Comparison of ENCODE assay signal across 16 mouse cellular contexts in the genomic region with DNA sequence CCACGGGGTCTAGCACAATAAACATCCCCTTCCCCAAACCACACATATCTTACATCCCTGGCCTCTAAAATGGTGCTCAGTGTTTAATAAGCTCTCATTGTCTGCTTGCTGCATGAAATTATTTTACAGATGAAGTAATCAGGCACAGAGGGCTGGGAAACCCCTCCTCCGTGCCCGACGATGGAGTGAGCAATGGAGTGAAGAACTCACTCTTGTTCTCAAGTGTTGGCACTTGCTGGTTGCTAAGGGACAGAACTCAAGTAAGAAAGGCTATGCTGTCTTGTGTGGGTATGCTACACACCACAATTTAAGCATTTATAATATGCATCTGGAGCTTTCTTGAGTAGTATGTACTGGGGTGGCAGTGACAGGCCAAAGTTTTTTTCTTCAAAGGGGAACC. TPM values are rescaled to one million over a fixed set of nuclear protein-coding genes. Genes with fewer than 3 reads are reported as not detected.
A peak's percentile ranks its signal among the peaks of the same experiment; 100 is the strongest.
DNase-seq lines count a peak whose midpoint lies in the region; ATAC-seq and TF ChIP-seq lines count a peak whose summit lies in the region.
"Had no signal": no experiment of that assay in that cellular context is flagged by ENCODE, and none has a peak within 500 bp of the region (broad histone marks: within the 10 kb centered on the region; RNA-seq: fewer than 3 reads in every experiment).

No protein-coding gene starts in this region.

- no peak for ATAC-seq in embryonic facial prominence, embryonic 15.5 days (ENCODE audit: insufficient number of reproducible peaks, low FRiP score, low TSS enrichment, low read depth)
- ATAC-seq in lung, embryonic 14.5 days (ENCODE audit: insufficient read depth) = no peak
- ATAC-seq in hindbrain, embryonic 16.5 days = no peak
- ATAC-seq: intestine, embryonic 16.5 days had no signal

- no peak overlapping the region for H3K4me2 ChIP-seq in embryonic facial prominence, embryonic 15.5 days (replicated peaks)
- no peak overlapping the region for H3K4me2 ChIP-seq in lung, embryonic 14.5 days
- H3K4me2 ChIP-seq in hindbrain, embryonic 16.5 days (ENCODE audit: low read length) = no peak overlapping the region
- H3K4me2 ChIP-seq: forebrain, embryonic 12.5 days; hindbrain, embryonic 12.5 days; liver, embryonic 11.5 days had no signal

- no peak overlapping the region for H3K4me3 ChIP-seq in kidney, adult 2 months (ENCODE audit: insufficient read depth, low read depth, low read length)
- no peak overlapping the region for H3K4me3 ChIP-seq in embryonic facial prominence, embryonic 15.5 days (replicated peaks)
- H3K4me3 ChIP-seq in lung, embryonic 14.5 days (ENCODE audit: low read depth, low read length) = no peak overlapping the region
- H3K4me3 ChIP-seq in hindbrain, embryonic 16.5 days (ENCODE audit: low read length) = no peak overlapping the region
- no peak overlapping the region for H3K4me3 ChIP-seq in hindbrain, embryonic 10.5 days
- H3K4me3 ChIP-seq: forebrain, embryonic 12.5 days; heart, embryonic 15.5 days; hindbrain, embryonic 12.5 days; midbrain, embryonic 10.5 days had no signal

- H3K9ac ChIP-seq in embryonic facial prominence, embryonic 15.5 days = no peak overlapping the region
- no peak overlapping the region for H3K9ac ChIP-seq in lung, embryonic 14.5 days
- no peak overlapping the region for H3K9ac ChIP-seq in hindbrain, embryonic 16.5 days (ENCODE audit: low read depth, low read length)
- H3K9ac ChIP-seq: forebrain, embryonic 12.5 days; heart, embryonic 15.5 days; hindbrain, embryonic 12.5 days had no signal

- 0 out of 2 replicates have a peak overlapping the region, but pooled peaks have one; percentile 32 for H3K27ac ChIP-seq in kidney, adult 2 months (ENCODE audit: insufficient read depth, low read depth, low read length)
- 0 out of 2 replicates have a peak overlapping the region, but pooled peaks have one; percentile 14 for H3K27ac ChIP-seq in embryonic facial prominence, embryonic 15.5 days (replicated peaks)
- H3K27ac ChIP-seq in lung, embryonic 14.5 days (ENCODE audit: low read depth) = peak overlapping the region; percentile 76
- H3K27ac ChIP-seq in hindbrain, embryonic 16.5 days (ENCODE audit: low read depth, low read length) = no peak overlapping the region
- no peak overlapping the region for H3K27ac ChIP-seq in hindbrain, embryonic 10.5 days
- H3K27ac ChIP-seq: forebrain, embryonic 12.5 days; heart, embryonic 15.5 days; hindbrain, embryonic 12.5 days; macrophage; midbrain, embryonic 10.5 days had no signal

- peaks cover 10% of the 10 kb centered on the region for H3K4me1 ChIP-seq in kidney, adult 2 months (ENCODE audit: control insufficient read depth, insufficient read depth, low read length)
- H3K4me1 ChIP-seq in embryonic facial prominence, embryonic 15.5 days = peaks cover 36% of the 10 kb centered on the region
- peaks cover 15% of the 10 kb centered on the region for H3K4me1 ChIP-seq in lung, embryonic 14.5 days (ENCODE audit: insufficient read depth)
- 0 out of 2 replicates have a peak, but pooled peaks cover 4% of the 10 kb centered on the region for H3K4me1 ChIP-seq in hindbrain, embryonic 16.5 days (ENCODE audit: control insufficient read depth, insufficient read depth, low read depth, low read length)
- peaks cover 28% of the 10 kb centered on the region for H3K4me1 ChIP-seq in hindbrain, embryonic 10.5 days (replicated peaks)

- no peak for TF ChIP-seq CTCF in kidney, adult 2 months (conservative IDR thresholded peaks at IDR 0.05; ENCODE audit: insufficient read depth, insufficient read length, low read depth, low read length)
- TF ChIP-seq CTCF in lung, embryonic 14.5 days (IDR thresholded peaks at IDR 0.05; ENCODE audit: low read depth) = no peak

- no peak for DNase-seq in kidney, adult 2 months
- DNase-seq in kidney, postnatal 25 days = no peak
- no peak for DNase-seq in lung, embryonic 14.5 days
- DNase-seq in lung, postnatal 36 days = peak; percentile 82
- no peak for DNase-seq in gastrocnemius, postnatal 25 days
- DNase-seq in hindbrain, embryonic 10.5 days (ENCODE audit: low spot score) = no peak
- DNase-seq: thymus, adult 18-20 months had no signal

- H3K9me3 ChIP-seq in embryonic facial prominence, embryonic 15.5 days (replicated peaks) = no peaks in the 10 kb centered on the region
- no peaks in the 10 kb centered on the region for H3K9me3 ChIP-seq in lung, embryonic 14.5 days (ENCODE audit: low read depth, low read length)
- H3K9me3 ChIP-seq in hindbrain, embryonic 16.5 days (ENCODE audit: control insufficient read depth, low read length) = no peaks in the 10 kb centered on the region
- no peaks in the 10 kb centered on the region for H3K9me3 ChIP-seq in hindbrain, embryonic 10.5 days
- H3K9me3 ChIP-seq: forebrain, embryonic 12.5 days; heart, embryonic 15.5 days; hindbrain, embryonic 12.5 days; midbrain, embryonic 10.5 days had no signal

- 59% methylated on average over 4 of the region's 4 CpGs for WGBS in kidney, adult 2 months
- WGBS in embryonic facial prominence, embryonic 15.5 days = 63% methylated on average over 4 of the region's 4 CpGs
- WGBS in lung, embryonic 14.5 days = 47% methylated on average over 4 of the region's 4 CpGs
- 62% methylated on average over 4 of the region's 4 CpGs for WGBS in hindbrain, embryonic 16.5 days
- WGBS in hindbrain, embryonic 10.5 days = 66% methylated on average over 4 of the region's 4 CpGs

- no peak for TF ChIP-seq POLR2A in kidney, adult 2 months (IDR thresholded peaks at IDR 0.05; ENCODE audit: low read depth, low read length)

- no peaks in the 10 kb centered on the region for H3K36me3 ChIP-seq in kidney, adult 2 months (ENCODE audit: control insufficient read depth, insufficient read depth, low read length)
- H3K36me3 ChIP-seq in embryonic facial prominence, embryonic 15.5 days = no peaks in the 10 kb centered on the region
- no peaks in the 10 kb centered on the region; the same call in 1 of the 2 replicates for H3K36me3 ChIP-seq in lung, embryonic 14.5 days (ENCODE audit: insufficient read depth)
- H3K36me3 ChIP-seq in hindbrain, embryonic 16.5 days (ENCODE audit: control insufficient read depth, insufficient read depth, low read length) = no peaks in the 10 kb centered on the region
- H3K36me3 ChIP-seq in hindbrain, embryonic 10.5 days = no peaks in the 10 kb centered on the region
- H3K36me3 ChIP-seq: forebrain, embryonic 12.5 days; heart, embryonic 15.5 days; hindbrain, embryonic 12.5 days; midbrain, embryonic 10.5 days had no signal

- no peaks in the 10 kb centered on the region for H3K27me3 ChIP-seq in kidney, adult 2 months (replicated peaks; ENCODE audit: control insufficient read depth, insufficient read depth, low read length)
- H3K27me3 ChIP-seq in embryonic facial prominence, embryonic 15.5 days = no peaks in the 10 kb centered on the region
- no peaks in the 10 kb centered on the region for H3K27me3 ChIP-seq in lung, embryonic 14.5 days (ENCODE audit: insufficient read depth, low read length)
- peaks cover 7% of the 10 kb centered on the region; the same call in 1 of the 2 replicates for H3K27me3 ChIP-seq in hindbrain, embryonic 16.5 days (replicated peaks; ENCODE audit: control insufficient read depth, insufficient read depth, low read length)
- peaks cover 48% of the 10 kb centered on the region for H3K27me3 ChIP-seq in hindbrain, embryonic 10.5 days (ENCODE audit: insufficient read depth, poor library complexity, severe bottlenecking)
- H3K27me3 ChIP-seq: heart, embryonic 15.5 days had no signal

RNA-seq across cellular contexts. Expression of a gene that starts 2.0 kb away (rescaled TPM):
- polyA plus RNA-seq in kidney, adult 2 months (2012; rRNA removed) = 44.6 and 53.2 TPM in 2 replicates
- 15.2 and 20.3 TPM in 2 replicates for polyA plus RNA-seq in embryonic facial prominence, embryonic 15.5 days (2015; fragmentation: Nextera tagmentation; extraction: Ambion mirVana)
- polyA plus RNA-seq in lung, embryonic 14.5 days (2014; fragmentation: Nextera tagmentation; extraction: Ambion mirVana) = 18.6 and 25.4 TPM in 2 replicates
- total RNA-seq in gastrocnemius, postnatal 25 days (2021) = 10 to 100 TPM in 1 of 2 experiments, 1 to 10 TPM in 1; 6.8 to 11.8 TPM
- polyA plus RNA-seq in hindbrain, embryonic 16.5 days (2015; fragmentation: Nextera tagmentation; extraction: Ambion mirVana) = 1.5 and 2.3 TPM in 2 replicates
- polyA plus RNA-seq in hindbrain, embryonic 10.5 days (2016; fragmentation: Nextera tagmentation; extraction: Ambion mirVana) = 3.1 and 3.6 TPM in 2 replicates

RNA-seq across cellular contexts. Expression of a gene that starts 16.4 kb away (rescaled TPM):
- polyA plus RNA-seq in kidney, adult 2 months (2012; rRNA removed) = 17.5 and 19.5 TPM in 2 replicates
- 51.0 and 53.6 TPM in 2 replicates for polyA plus RNA-seq in embryonic facial prominence, embryonic 15.5 days (2015; fragmentation: Nextera tagmentation; extraction: Ambion mirVana)
- 44.3 and 51.6 TPM in 2 replicates for polyA plus RNA-seq in lung, embryonic 14.5 days (2014; fragmentation: Nextera tagmentation; extraction: Ambion mirVana)
- 1 to 10 TPM; 8.4 to 9.3 TPM for total RNA-seq in gastrocnemius, postnatal 25 days (2021)
- 12.2 and 12.6 TPM in 2 replicates for polyA plus RNA-seq in hindbrain, embryonic 16.5 days (2015; fragmentation: Nextera tagmentation; extraction: Ambion mirVana)
- 17.5 and 19.0 TPM in 2 replicates for polyA plus RNA-seq in hindbrain, embryonic 10.5 days (2016; fragmentation: Nextera tagmentation; extraction: Ambion mirVana)

RNA-seq across cellular contexts. Expression of a gene that starts 18.5 kb away (rescaled TPM):
- polyA plus RNA-seq in kidney, adult 2 months (2012; rRNA removed) = 30.7 and 32.6 TPM in 2 replicates
- 26.2 and 28.8 TPM in 2 replicates for polyA plus RNA-seq in embryonic facial prominence, embryonic 15.5 days (2015; fragmentation: Nextera tagmentation; extraction: Ambion mirVana)
- polyA plus RNA-seq in lung, embryonic 14.5 days (2014; fragmentation: Nextera tagmentation; extraction: Ambion mirVana) = 15.2 and 16.8 TPM in 2 replicates
- 10 to 100 TPM; 10.3 to 12.0 TPM for total RNA-seq in gastrocnemius, postnatal 25 days (2021)
- 56.4 and 62.4 TPM in 2 replicates for polyA plus RNA-seq in hindbrain, embryonic 16.5 days (2015; fragmentation: Nextera tagmentation; extraction: Ambion mirVana)
- polyA plus RNA-seq in hindbrain, embryonic 10.5 days (2016; fragmentation: Nextera tagmentation; extraction: Ambion mirVana) = 35.3 and 40.2 TPM in 2 replicates

RNA-seq across cellular contexts. Expression of a gene that starts 54.9 kb away (rescaled TPM):
- polyA plus RNA-seq in kidney, adult 2 months (2012; rRNA removed) = 41.7 and 45.4 TPM in 2 replicates
- polyA plus RNA-seq in embryonic facial prominence, embryonic 15.5 days (2015; fragmentation: Nextera tagmentation; extraction: Ambion mirVana) = 27.1 and 28.0 TPM in 2 replicates
- 32.8 and 34.3 TPM in 2 replicates for polyA plus RNA-seq in lung, embryonic 14.5 days (2014; fragmentation: Nextera tagmentation; extraction: Ambion mirVana)
- total RNA-seq in gastrocnemius, postnatal 25 days (2021) = 10 to 100 TPM; 10.4 to 12.2 TPM
- polyA plus RNA-seq in hindbrain, embryonic 16.5 days (2015; fragmentation: Nextera tagmentation; extraction: Ambion mirVana) = 9.6 and 23.9 TPM in 2 replicates
- polyA plus RNA-seq in hindbrain, embryonic 10.5 days (2016; fragmentation: Nextera tagmentation; extraction: Ambion mirVana) = 28.2 TPM in 2 replicates

RNA-seq across cellular contexts. Expression of a gene that starts 56.8 kb away (rescaled TPM):
- polyA plus RNA-seq in kidney, adult 2 months (2012; rRNA removed) = 3.6 and 4.8 TPM in 2 replicates
- 6.3 and 8.7 TPM in 2 replicates for polyA plus RNA-seq in embryonic facial prominence, embryonic 15.5 days (2015; fragmentation: Nextera tagmentation; extraction: Ambion mirVana)
- polyA plus RNA-seq in lung, embryonic 14.5 days (2014; fragmentation: Nextera tagmentation; extraction: Ambion mirVana) = 0.28 and 1.0 TPM in 2 replicates
- total RNA-seq in gastrocnemius, postnatal 25 days (2021) = 1 to 10 TPM; 4.0 to 5.7 TPM
- 2.7 and 3.5 TPM in 2 replicates for polyA plus RNA-seq in hindbrain, embryonic 16.5 days (2015; fragmentation: Nextera tagmentation; extraction: Ambion mirVana)
- 0.26 and 0.46 TPM in 2 replicates for polyA plus RNA-seq in hindbrain, embryonic 10.5 days (2016; fragmentation: Nextera tagmentation; extraction: Ambion mirVana)

Comparison
In these comparisons a context has a peak if more than half of its experiments do, and no peak if none do; other contexts are left out.
1. H3K27ac ChIP-seq: peak in kidney, adult 2 months (single experiment), embryonic facial prominence, embryonic 15.5 days (single experiment) and lung, embryonic 14.5 days (single experiment); none in hindbrain, embryonic 16.5 days (single experiment) and hindbrain, embryonic 10.5 days (single experiment).